Mouse (Mus musculus) bone marrow macrophage, adult 2 months (primary cell): ENCODE measurements at regions not wholly inside any gene's neighbourhood (a gene's known extent, or its start where the extent isn't known, plus 50 kb on each side); places are given as distances from the start of the nearest gene placed in this dataset.

Experiments
- CTCF ChIP-seq: IDR thresholded peaks from 2 replicates; pipeline ENCODE4 v1.5.1; 2012; ENCODE audit warnings: low read depth, mild to moderate bottlenecking, low read length, moderate library complexity
- POLR2A ChIP-seq: IDR thresholded peaks from 2 replicates; pipeline ENCODE4 v1.6.1; 2012; ENCODE audit warnings: mild to moderate bottlenecking, low read depth, low read length, borderline replicate concordance

- TF ChIP-seq CTCF (no peak), POLR2A (no peak)
Observed at GRCm38 (mm10) chr12:92353386-92354257, 504.7 kb upstream of the Sel1l start.
